Mouse (Mus musculus): ENCODE data around the gene Ubxn7.

Gene Ubxn7

DNA sequence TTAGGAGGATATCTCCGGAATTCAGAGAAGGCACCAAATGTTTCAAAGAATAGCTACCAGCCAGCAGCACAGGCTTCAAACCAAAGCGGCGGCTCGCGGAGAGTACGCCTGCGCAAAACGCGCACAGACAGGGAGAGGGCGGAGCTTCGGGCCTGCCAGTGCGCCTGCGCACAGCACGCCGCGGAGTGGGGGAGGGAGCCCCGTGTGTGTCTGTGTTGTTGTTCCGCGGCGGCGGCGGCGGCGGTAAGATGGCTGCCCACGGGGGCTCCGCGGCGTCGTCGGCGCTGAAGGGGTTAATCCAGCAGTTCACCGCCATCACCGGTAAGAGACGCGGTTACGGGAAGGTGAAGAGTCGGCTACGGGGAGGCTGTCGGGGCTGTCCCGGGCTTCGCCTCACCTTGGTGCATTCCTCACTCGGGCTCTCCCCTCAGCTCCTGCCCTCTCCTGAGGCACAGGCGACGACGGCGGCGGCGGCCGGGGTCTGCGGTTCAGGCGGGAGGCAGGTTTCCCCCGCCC lies at the start of gene Ubxn7:
Gene Ubxn7 (plus strand): TSS at position 218 of the 516 bp plus-strand sequence.
- peak; percentile 100 for DNase-seq

DNA sequence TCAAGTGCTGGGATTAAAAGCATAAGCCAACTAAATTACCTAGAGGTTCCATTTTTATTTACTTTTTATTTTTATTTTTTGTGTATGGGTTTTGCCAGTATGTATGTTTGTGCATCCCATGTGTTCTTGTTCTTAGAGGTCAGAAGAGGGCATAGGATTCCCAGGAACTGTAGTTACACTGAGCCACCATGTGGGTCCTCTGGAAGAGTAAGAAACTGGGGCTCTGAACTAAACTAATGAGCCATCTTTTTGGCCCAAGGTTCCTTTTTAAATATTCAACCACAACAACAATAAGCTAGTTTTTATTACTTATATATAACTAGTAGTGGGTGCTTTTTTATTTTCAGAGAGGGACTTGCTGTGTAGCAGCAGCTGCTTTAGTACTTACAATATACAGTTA lies 49.4 kb upstream of the Ubxn7 start:
- DNase-seq, result peak; percentile 13

DNA sequence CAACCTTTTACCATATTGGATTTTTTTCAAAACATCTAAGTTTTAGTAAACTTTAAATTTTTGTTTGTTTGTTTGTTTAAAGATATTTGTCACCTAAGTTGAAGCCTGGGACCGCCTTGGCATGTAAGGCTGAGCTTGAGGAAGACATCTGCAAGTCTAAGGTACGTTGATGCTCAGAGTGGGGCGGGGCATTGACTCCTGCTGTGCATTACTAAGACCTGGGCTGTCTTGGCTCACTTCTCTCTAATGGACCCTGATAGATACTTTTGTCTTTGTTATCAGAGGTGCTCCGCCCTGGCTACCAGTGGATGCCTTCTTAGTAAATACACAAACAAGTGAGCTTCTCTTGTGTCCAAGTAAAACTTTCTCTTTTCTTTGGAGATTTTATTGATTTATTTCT lies 40.2 kb upstream of the Ubxn7 start:
- DNase-seq, result peak; percentile 73

DNA sequence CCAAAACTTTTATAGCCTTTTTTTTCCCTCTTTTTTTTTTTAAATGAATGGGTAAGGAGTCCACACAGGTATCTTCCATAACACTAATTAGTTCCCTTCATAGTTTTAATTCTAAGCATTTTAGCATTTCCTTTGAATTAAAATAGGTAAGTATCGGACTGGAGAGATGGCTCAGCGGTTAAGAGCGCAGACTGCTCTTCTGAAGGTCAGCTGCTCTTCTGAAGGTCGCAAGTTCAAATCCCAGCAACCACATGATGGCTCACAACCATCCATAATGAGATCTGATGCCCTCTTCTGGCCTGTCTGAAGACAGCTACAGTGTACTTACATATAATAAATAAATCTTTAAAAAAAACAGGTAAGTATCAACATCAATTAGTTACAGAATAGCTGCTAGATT lies 32.4 kb upstream of the Ubxn7 start:
- peak; percentile 12 for DNase-seq

DNA sequence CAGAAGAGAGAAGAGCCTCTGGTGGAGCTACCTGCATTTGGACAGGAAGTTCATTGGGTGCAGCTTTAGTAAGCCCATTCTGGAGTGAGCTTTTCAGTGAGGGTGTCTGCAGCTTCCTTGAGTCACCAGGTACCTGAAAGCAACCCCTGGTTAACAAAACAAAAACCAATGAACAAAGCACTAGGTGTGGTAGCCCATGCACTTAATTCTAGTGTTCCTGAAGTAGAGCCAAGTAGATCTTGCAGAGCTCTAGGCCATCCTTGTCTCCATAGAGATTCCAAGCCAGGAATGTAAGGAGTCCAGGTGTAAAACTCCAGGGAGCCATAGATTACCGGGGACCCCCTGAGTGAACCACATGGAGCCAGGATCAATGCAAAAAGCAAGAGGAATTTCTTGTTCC lies 29.0 kb upstream of the Ubxn7 start:
- DNase-seq, result no peak

DNA sequence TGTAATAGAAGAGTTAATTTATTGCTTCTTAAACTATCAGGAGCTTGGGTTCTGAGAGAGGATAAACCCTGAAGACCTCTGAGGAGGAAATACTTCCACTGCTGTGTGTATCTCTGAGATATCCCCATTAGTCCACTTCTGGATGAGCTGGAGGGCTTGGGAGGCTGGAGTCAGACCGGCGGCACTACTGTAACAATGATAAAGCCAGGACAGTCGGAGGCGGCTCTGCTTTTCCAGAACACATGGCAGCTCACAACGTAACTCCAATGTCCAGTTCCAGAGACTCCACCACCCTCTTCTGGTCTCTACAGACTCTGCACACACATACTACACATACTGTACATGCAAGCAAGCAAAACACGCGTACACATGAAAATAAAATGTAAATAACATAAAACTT lies 28.2 kb upstream of the Ubxn7 start:
- DNase-seq, result peak; percentile 51

DNA sequence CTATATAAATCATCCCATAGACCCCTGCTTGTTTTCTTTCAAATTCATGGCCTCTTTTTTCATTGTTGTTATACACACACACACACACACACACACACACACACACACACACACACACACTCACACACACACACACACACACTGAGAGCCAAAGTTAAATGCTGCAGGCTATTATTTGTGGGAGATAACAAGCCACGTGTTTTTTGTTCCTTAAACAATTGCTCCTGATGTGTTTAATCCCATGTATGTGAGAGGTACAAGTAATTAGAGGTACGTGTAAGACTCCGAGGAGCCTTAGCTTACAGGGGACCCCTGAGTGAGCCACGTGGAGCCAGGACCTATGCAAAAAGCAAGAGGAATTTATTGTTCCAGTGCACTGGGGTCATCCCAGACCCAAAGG lies 20.1 kb upstream of the Ubxn7 start:
- DNase-seq, result no peak

DNA sequence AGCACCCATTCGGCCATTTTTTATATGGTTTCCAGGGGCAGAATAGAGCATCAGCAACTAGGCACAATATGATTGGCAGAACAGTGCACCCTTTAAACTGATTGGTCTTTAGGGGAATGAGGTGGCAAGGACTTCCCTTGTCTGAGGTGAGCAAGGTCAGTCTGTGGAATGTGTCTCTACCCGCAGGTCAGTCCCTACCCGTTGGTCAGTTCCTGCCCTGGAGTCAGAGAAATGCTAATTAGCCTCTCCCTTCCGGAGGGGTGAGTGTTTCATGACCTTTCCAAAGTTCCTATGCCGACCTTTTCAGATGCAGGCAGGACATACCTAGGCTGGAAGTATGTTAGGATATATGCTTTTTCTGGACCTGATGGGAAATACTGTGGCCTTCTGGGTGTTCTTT lies 19.7 kb upstream of the Ubxn7 start:
- peak; percentile 74 for DNase-seq

DNA sequence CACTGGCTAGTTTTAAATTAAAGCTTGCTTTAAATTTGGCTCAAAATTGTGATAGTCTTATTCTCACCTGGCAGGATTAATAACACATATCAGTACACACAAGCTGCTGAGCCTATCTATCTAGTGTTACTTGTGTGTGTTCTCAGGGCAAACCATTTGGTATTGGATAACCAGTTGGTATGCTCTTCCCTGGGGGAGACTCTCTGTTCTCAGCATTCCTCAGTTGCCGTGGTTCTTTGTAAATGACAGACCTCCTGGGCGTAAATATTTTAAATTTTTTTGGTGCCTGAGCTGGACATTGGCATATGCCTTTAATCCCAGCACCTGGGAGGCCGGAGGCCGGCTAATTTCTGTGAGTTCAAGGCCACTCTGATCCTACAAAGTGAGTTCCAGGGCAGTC lies 19.2 kb upstream of the Ubxn7 start:
- peak; percentile 54 for DNase-seq

DNA sequence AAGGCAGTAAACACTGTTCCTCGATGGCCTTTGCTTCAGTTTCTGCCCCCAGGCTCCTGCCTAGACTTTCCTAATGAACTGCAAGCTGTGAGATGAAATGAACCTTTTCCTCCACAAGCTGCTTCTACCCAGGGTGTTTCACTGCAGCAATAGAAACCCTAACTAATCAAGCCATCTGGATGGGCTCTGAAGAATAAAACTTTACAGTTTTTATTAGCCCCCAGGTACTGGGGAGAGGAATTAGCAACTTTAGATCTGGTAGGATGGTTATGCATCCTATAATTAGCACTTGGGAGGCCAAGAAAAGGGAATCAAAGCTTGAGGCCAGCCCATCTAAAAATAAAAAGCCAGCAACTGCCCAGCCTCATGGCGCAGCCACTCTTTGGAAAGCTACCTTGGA lies 15.5 kb upstream of the Ubxn7 start:
- DNase-seq, result peak; percentile 86

DNA sequence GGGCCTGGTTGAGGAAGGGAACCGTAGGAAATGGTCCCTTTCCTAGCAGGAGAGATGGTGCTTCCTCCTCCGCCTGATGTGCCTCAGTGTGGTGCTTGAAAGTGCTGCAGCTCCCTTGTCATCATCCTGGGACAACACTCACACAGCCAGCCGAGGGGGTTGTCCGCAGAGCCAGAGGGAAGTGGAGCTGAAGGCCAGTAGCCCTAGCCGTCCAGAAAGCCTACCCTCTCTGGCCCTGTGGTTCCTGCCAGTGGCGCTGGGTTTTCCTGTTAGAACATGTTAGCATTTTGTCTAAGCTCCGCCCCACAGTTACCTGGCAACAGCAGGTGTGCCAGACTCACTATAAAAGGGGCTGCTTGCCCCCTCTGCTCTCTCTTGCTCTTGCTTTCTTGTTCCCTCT lies 8.1 kb upstream of the Ubxn7 start:
- peak; percentile 88 for DNase-seq

DNA sequence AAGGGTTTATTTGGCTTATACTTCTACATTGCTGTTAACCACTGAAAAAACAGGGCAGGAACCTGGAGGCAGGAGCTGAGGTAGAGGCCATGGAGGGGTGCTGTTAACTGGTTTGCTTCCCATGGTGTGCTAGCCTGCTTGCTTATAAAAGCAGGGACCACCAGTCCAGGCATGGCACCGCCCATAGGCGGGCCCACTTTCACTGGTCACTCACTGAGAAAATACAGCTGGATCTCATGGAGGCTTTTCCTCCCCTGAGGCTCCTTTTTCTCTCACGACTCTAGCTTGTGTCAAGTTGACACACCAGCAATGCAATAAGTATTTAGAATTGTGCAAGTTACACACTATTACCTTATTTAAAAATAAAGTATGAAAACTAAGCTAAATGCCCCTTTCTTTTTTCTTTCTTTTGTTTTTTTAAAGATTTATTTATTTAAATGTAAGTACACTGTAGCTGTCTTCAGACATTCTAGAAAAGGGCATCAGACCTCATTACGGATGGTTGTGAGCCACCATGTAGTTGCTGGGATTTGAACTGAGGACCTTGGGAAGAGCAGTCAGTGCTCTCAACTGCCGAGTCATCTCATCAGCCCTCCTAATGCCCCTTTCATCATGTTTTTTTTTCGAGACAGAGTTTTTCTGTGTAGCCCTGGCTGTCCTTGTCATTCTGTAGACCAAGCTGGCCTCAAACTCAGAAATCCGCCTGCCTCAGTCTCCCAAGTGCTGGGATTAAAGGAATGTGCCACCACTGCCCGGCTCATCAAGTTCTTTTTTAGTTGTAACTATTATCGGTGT lies 984 bp upstream of the Ubxn7 start:
- DNase-seq, result peak; percentile 88

DNA sequence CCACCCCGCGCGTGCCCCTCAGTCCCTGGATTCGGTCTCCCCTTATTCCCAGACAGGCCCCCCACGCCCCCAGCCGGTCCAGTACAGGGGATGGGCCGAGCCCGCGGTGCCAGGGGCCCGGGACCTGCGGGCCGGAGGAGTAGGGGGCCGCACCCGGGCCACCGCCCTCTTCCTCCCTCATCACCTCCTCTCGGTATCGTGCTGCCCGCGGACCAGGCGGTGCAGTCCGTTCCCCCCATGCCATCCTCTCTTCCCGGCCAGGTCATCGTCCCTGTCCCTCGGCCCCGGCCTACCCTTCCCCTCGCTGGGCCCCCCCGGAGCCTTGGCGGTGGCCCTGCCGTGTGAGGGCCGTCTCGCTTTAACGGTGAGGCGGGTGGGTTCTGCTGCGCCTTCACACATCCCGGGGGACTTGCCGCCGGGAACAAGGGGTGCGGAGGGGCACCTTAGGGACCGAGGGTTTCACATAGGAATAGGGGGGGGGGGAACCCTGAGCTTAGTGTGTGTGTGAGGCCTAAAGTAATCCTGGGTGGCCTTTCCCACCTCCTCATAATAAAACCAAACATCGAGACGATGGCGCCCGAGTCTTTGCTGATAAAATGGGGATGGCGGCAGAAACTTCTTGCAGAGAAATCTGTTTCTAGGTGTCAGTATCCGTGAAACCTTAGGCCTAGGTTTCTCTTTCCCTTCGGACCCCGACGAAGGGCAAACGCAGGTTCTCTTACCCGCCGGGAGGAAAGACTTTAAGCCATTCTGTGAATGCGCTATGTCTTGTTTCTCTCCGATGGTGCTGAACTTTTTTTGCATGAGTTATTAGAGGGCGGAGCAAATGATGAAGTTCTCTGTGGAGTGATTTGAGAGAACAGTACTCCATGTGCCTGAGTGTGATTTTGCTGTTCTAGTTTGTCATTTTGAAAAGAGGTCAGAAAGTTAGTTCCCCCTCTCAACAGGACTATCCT lies 777 bp downstream of the Ubxn7 start:
- DNase-seq, result peak; percentile 96

DNA sequence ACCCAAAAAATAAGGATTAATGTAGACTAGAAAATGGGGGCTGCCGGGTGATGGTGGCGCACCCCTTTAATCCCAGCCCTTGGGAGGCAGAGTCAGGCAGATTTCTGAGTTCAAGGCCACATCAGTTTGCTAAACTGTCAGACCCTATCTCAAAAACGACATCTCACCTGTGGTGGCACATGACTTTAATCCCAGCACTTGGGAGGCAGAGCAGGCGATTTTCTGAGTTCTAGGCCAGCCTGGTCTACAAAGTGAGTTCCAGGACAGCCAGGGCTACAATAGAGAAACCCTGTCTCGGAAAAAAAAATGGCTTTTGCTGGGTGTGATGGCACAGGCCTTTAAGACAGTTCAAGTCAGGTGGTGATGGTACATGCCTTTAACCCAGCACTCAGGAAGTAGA lies 3.1 kb downstream of the Ubxn7 start:
- DNase-seq, result peak; percentile 85

DNA sequence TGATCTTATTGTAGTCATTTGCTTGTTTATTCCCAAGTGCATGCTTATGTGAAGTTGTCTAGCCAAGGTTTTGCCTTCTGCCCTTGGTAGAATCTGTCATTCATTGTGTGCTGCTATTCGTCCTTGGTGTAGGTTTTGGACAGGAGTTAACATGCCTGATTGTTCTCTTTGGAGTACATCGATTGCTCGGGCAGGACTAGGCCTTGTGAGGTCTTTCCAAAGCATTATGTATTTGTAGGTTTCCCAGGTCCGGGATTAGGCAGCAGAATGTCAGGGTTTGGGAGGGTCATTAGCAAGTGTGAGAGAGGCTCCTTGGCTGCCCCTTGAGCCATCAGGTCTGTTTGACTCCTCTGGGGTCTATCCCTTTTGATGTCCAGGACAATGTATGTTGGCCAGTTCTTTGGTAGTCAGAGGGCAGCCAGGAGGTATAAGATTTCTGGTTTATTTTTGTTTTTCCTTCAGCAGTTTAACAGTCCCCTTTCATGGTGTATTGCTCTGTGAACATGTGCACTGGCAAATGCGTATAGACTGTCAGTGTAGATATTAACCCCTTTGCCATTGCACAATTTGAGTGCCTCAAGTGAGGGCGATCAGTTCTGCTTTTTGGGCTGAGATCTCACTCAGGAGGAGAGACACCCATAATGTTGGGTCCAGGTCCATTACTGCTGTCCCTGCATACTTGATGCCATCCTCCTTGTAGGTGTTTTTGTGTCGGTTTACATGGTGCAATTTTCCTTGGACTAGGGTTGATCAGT lies 4.1 kb downstream of the Ubxn7 start:
- DNase-seq, result peak; percentile 74

DNA sequence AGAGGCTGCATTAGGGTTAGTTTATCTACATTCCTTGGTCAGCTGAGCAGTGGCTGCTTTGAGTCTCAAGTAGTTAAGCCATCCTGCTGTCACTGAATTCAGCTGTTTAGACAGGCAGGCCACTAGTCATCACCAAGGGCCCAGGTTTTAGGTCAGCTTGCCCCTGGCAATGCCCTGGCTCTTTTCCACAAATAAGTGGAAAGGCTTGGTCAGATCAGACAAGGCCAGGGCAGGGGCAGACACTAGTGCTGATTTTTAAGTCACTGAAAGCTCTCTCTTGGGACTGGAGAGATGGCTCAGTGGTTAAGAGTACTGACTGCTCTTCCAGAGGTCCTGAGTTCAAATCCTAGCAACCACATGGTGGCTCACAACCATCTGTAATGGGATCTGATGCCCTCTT lies 4.9 kb downstream of the Ubxn7 start:
- peak; percentile 83 for DNase-seq

DNA sequence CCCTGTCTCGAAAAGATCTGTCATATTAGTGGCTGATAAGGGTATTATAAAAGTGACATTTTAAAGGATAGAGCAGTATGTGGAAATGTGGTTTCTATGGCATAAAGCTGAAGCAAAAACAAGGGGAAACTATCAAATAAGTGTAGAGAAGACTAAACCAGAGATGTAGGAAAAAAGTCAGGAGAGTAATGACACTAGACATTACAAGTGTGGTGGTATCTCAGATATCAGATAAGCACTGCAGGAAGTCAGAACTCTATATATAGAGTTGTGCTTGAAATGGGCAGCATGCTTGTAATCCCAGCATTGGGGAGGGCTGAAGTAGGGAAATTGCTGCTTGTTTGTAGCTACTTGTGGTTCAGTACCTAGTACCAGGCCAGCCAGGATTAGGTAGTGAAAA lies 8.4 kb downstream of the Ubxn7 start:
- DNase-seq, result no peak

DNA sequence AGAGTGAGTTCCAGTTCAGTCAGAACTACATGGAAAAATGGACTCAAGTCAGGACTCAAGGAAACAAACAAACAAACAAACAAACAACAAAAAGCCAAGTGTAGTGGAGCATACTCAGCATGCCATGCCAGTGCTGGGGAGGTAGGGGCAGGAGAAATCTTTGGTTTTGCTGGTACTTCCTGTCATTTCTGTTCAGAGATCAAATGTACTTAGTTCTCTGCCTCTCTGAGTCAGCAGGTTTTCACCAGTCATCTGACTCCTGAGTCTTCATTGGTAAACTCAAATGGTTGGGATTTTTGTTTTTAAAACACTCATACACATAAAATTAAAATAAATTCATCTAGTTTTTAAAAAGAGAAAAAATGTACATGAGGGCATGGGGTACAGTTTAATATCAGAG lies 13.5 kb downstream of the Ubxn7 start:
- no peak for DNase-seq

DNA sequence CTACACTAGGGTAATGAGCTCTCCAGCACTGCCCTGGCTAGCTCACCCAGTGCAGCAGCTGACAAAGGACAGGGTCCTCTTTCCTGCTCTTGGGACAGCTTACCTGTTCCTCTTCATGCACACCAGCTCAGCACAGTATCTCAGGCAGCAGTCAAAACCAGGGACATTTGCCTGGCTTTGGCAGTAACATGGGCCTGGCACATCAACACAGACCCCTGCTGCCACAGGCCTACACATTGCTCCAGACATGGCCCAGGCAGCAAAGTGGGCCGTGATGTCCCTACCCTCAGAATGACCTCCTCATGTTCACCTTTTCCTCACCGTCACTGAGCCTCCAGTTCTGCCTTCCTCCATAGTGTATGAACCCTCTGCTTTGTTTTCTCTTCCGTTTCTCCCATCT lies 18.7 kb downstream of the Ubxn7 start:
- peak; percentile 87 for DNase-seq

DNA sequence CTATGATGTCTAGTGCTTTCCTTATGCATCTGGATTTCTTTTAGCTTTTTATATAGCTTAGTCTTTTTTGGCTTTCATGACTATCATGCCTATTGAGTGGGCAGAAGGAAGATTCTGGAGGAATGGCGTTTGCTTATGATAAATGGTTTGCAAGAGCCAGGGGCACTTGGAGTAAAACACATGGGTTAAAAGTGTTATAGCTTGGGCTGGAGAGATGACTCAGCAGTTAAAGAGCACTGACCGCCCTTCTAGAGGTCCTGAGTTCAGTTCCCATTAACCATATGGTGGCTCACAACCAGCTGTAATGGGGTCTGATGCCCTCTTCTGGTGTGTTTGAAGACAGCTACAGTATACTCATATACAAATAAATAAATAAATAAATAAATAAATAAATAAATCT lies 31.5 kb downstream of the Ubxn7 start:
- DNase-seq, result peak; percentile 30

DNA sequence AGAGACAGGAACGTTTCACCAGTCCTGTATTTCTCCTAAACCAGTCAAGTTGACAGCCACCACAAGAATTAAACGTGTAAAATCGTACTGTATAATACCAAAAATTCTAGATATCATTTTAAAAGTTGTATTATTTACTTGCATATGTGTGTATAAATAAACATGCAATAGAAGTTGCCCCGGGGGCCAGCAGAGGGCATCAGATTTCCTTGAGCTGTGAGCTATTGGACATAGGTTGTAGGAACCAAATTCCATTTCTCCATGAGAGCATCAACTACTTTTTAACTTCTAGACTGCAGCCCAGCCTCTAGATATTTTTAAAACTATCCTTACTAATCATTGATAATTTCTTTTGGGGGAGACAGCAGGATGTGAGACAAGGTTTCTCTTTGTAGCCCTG lies 39.3 kb downstream of the Ubxn7 start:
- DNase-seq, result peak; percentile 7

DNA sequence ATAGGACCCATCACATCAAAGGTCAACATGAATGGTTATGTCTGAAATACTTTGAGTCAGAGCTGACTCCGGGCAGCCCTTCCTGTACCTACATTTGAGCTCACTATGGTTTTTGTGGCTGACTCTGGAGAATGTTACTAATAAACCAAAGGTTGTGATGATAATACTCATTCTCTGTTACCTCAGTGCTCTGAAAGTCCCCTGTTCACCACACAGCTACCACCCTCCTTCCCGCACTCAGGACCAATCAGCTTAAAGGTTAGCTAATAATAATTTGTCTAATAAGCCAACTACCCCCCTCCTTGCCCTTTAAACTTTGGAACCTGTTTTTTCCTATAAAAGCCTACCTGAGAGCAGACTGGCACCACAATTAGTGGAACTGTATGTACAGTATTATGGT lies 47.5 kb downstream of the Ubxn7 start:
- no peak for DNase-seq

DNA sequence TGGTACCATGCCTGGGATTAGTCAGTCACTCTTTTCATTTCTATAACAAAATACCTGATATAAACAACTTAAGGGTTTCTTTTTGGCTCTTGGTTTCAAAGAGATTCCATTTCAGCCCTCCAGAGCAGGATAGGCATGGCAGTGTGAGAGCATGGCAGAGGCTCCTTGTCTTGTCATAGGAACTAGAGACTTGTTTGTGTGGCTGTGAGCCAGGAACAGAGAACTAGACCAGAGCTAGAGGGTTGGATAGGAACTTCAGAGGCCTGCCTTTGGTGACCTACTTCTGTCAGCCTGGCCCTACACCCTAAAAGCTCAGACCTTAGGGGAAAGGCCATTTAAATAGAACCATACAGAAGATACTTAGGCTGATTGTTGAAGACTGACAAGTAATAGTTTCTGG lies 50.8 kb downstream of the Ubxn7 start:
- peak; percentile 76 for DNase-seq
